Mouse (Mus musculus): Measurements from ENCODE around the gene Rassf9. TPM values are rescaled to one million over a fixed set of nuclear protein-coding genes. Genes with fewer than 3 reads are reported as not detected.

Gene Rassf9
- polyA plus RNA-seq, 1 experiment from 2014 or later: 1.7 TPM

Other genes starting within 250 kb of the Rassf9 start
- gene Nts, start 21.7 kb upstream of the Rassf9 start, polyA plus RNA-seq (2016; fragmentation: Nextera tagmentation; extraction: Ambion mirVana): 2.0 and 2.5 TPM in 2 replicates

All from heart, embryonic 10.5 days (tissue).